ENCODE assay signal across 8 mouse cellular contexts in the genomic region with DNA sequence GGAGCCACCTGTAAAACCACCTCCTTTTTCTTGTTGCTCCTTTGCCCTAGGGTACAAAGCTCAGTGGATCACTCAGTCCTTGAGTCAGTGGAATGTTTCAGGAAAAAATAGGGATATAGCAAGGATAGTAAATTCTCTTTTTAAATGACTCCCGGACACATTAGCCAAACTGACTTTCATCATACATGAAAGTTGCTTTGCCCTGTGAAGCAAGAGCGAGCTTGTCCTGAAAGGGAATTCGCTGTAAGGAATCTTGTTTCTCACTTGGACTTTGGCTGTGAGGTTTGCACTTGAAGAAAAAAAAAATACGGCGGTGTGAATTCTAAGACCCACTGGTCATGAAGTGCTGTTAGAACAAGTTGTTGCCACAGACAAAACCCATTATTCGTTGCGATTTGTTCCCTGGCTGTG. TPM values are rescaled to one million over a fixed set of nuclear protein-coding genes. Genes with fewer than 3 reads are reported as not detected.
A peak's percentile ranks its signal among the peaks of the same experiment; 100 is the strongest.
DNase-seq lines count a peak whose midpoint lies in the region; ATAC-seq lines count a peak whose summit lies in the region.

No protein-coding gene starts in this region.

- H3K9ac ChIP-seq in hindbrain, embryonic 13.5 days: peak overlapping the region; percentile 98
- H3K9ac ChIP-seq in liver, embryonic 12.5 days: peak overlapping the region; percentile 99
- H3K9ac ChIP-seq in stomach, embryonic 14.5 days (replicated peaks; ENCODE audit: low read depth, low read length): peak overlapping the region; percentile 97

- H3K27ac ChIP-seq in hindbrain, embryonic 13.5 days: no peak overlapping the region
- peak overlapping the region; percentile 94 for H3K27ac ChIP-seq in liver, embryonic 12.5 days
- peak overlapping the region; percentile 98 for H3K27ac ChIP-seq in stomach, embryonic 14.5 days (ENCODE audit: low read length)

- H3K9me3 ChIP-seq in hindbrain, embryonic 13.5 days: no peaks in the 10 kb centered on the region
- no peaks in the 10 kb centered on the region for H3K9me3 ChIP-seq in liver, embryonic 12.5 days (replicated peaks)
- no peaks in the 10 kb centered on the region for H3K9me3 ChIP-seq in stomach, embryonic 14.5 days (ENCODE audit: control insufficient read depth, low read depth, low read length)

- H3K36me3 ChIP-seq in hindbrain, embryonic 13.5 days: no peaks in the 10 kb centered on the region
- H3K36me3 ChIP-seq in liver, embryonic 12.5 days: peaks cover 1% of the 10 kb centered on the region; the same call in 1 of the 2 replicates
- no peaks in the 10 kb centered on the region for H3K36me3 ChIP-seq in stomach, embryonic 14.5 days (ENCODE audit: control insufficient read depth, insufficient read depth, low read length)

- peaks cover 24% of the 10 kb centered on the region for H3K4me1 ChIP-seq in hindbrain, embryonic 13.5 days (replicated peaks)
- peaks cover 53% of the 10 kb centered on the region for H3K4me1 ChIP-seq in liver, embryonic 12.5 days
- H3K4me1 ChIP-seq in stomach, embryonic 14.5 days (ENCODE audit: control insufficient read depth, insufficient read depth, low read length): peaks cover 11% of the 10 kb centered on the region; the same call in 1 of the 2 replicates

- peak overlapping the region; percentile 92 for H3K4me3 ChIP-seq in hindbrain, embryonic 13.5 days
- peak overlapping the region; percentile 99 for H3K4me3 ChIP-seq in liver, embryonic 12.5 days
- H3K4me3 ChIP-seq in stomach, embryonic 14.5 days (ENCODE audit: low read depth, low read length): peak overlapping the region; percentile 95

- intact Hi-C loops in heart, postnatal 14 days (cut with DNase I): loop anchor here (1.0 to 2.0 kb wide), 2 partner anchors 15 to 102 kb away; no protein-coding TSS in a partner anchor

- DNase-seq in heart, adult 9 months (ENCODE audit: low spot score in 2 of 2): peak; percentile 22 to 35
- no peak for DNase-seq in heart, postnatal 14 days
- DNase-seq in embryo, embryonic 9.5 days (ENCODE audit: extremely low spot score): peak; percentile 5
- no peak for DNase-seq in layer of hippocampus, adult 9-11 months

- 15% methylated on average over 7 of the region's 7 CpGs for WGBS in hindbrain, embryonic 13.5 days
- WGBS in liver, embryonic 12.5 days (ENCODE audit: insufficient replicate concordance): 8% methylated on average over 7 of the region's 7 CpGs
- WGBS in stomach, embryonic 14.5 days: 4% methylated on average over 7 of the region's 7 CpGs

- no peaks in the 10 kb centered on the region for H3K27me3 ChIP-seq in hindbrain, embryonic 13.5 days
- H3K27me3 ChIP-seq in liver, embryonic 12.5 days (replicated peaks): no peaks in the 10 kb centered on the region
- no peaks in the 10 kb centered on the region for H3K27me3 ChIP-seq in stomach, embryonic 14.5 days (ENCODE audit: control insufficient read depth, insufficient read depth, low read length)

- no peak for ATAC-seq in hindbrain, embryonic 13.5 days (ENCODE audit: low FRiP score)
- no peak for ATAC-seq in liver, embryonic 12.5 days
- no peak for ATAC-seq in stomach, embryonic 14.5 days (ENCODE audit: insufficient number of reproducible peaks, insufficient read depth, low FRiP score, low read depth)
- ATAC-seq in megakaryocyte progenitor cell, adult 5-6 weeks (replicated peaks; ENCODE audit: poor library complexity): no peak

- peak overlapping the region; percentile 88 for H3K4me2 ChIP-seq in hindbrain, embryonic 13.5 days
- peak overlapping the region; percentile 80 for H3K4me2 ChIP-seq in liver, embryonic 12.5 days
- H3K4me2 ChIP-seq in stomach, embryonic 14.5 days (replicated peaks; ENCODE audit: low read depth, low read length): peak overlapping the region; percentile 70

RNA-seq across cellular contexts. Expression of a gene that starts 1.8 kb away (rescaled TPM):
- 100 to 1,000 TPM; 167 to 180 TPM for total RNA-seq in heart, postnatal 14 days (2021)
- 42.4 and 43.1 TPM in 2 replicates for polyA plus RNA-seq in hindbrain, embryonic 13.5 days (2015; fragmentation: Nextera tagmentation; extraction: Ambion mirVana)
- polyA plus RNA-seq in liver, embryonic 12.5 days (2016; fragmentation: Nextera tagmentation; extraction: Ambion mirVana): 71.1 and 73.2 TPM in 2 replicates
- polyA plus RNA-seq in stomach, embryonic 14.5 days (2014; fragmentation: Nextera tagmentation; extraction: Ambion mirVana): 74.5 and 77.1 TPM in 2 replicates
- total RNA-seq in megakaryocyte progenitor cell, adult 5-6 weeks (2015): 101 and 140 TPM in 2 replicates
- 97.1 and 131 TPM in 2 replicates for total RNA-seq in megakaryocyte progenitor cell, adult 5-6 weeks (2017)

Comparison
In these comparisons a context has a peak if more than half of its experiments do, and no peak if none do; other contexts are left out.
1. DNase-seq: peak in heart, adult 9 months (2 of 2) and embryo, embryonic 9.5 days (single experiment); none in heart, postnatal 14 days (0 of 2) and layer of hippocampus, adult 9-11 months (single experiment).
2. Peak in every context shown above with its lines, with median percentiles within 50 percentile points of each other: H3K4me2 ChIP-seq, H3K4me3 ChIP-seq and H3K9ac ChIP-seq.